Mouse (Mus musculus) midbrain, embryonic 12.5 days (tissue): ENCODE measurements around the gene Sgms1. TPM values are rescaled to one million over a fixed set of nuclear protein-coding genes. Genes with fewer than 3 reads are reported as not detected.

ENCODE experiments used
- ATAC-seq: fragments of 200-750 bp; cut with Nextera tagmentation; 2 replicates; pipeline ENCODE4 v1.8.0; 2017; ENCODE audit warnings: low read depth, moderate TSS enrichment, moderate library complexity; ENCODE audit not compliant: low FRiP score
- H3K27ac ChIP-seq: fragments of 300-500 bp; sonication (generic); replicated peaks from 2 replicates; pipeline ENCODE4 v1.5.1; 2016; ENCODE audit warnings: mild to moderate bottlenecking
- H3K27me3 ChIP-seq: fragments of 300-500 bp; sonication (generic); 2 replicates; pipeline ENCODE4 v1.6.1; 2016; ENCODE audit warnings: mild to moderate bottlenecking
- H3K36me3 ChIP-seq: fragments of 300-500 bp; sonication (generic); 2 replicates; pipeline ENCODE4 v1.6.1; 2016
- H3K4me1 ChIP-seq: fragments of 300-500 bp; sonication (generic); 2 replicates; pipeline ENCODE4 v1.6.1; 2016
- H3K4me2 ChIP-seq: fragments of 300-500 bp; sonication (generic); replicated peaks from 2 replicates; pipeline ENCODE4 v1.6.1; 2016; ENCODE audit warnings: mild to moderate bottlenecking, moderate library complexity
- H3K4me3 ChIP-seq: fragments of 300-500 bp; sonication (generic); 2 replicates; pipeline ENCODE4 v1.5.1; 2016; ENCODE audit warnings: mild to moderate bottlenecking
- H3K9ac ChIP-seq: fragments of 300-500 bp; sonication (generic); replicated peaks from 2 replicates; pipeline ENCODE4 v1.6.1; 2016; ENCODE audit warnings: mild to moderate bottlenecking, moderate library complexity
- H3K9me3 ChIP-seq: fragments of 300-500 bp; sonication (generic); 2 replicates; pipeline ENCODE4 v1.6.1; 2016; ENCODE audit warnings: mild to moderate bottlenecking
- WGBS: fragments of 180-500 bp; shearing (Covaris S2); methylation state at CpG from one replicate; pipeline ENCODE4 v1.1.7; 2016; 5-methylcytosine and 5-hydroxymethylcytosine counted together
- polyA plus RNA-seq: library from polyadenylated mRNA; unstranded; fragments of >200 nt; fragmentation: Nextera tagmentation; extraction: Ambion mirVana; gene quantifications from 2 replicates; pipeline ENCODE4 v1.2.1, GENCODE M21; 2016

Gene Sgms1
- polyA plus RNA-seq, 1 experiment from 2014 or later: 15.1 TPM

DNA sequence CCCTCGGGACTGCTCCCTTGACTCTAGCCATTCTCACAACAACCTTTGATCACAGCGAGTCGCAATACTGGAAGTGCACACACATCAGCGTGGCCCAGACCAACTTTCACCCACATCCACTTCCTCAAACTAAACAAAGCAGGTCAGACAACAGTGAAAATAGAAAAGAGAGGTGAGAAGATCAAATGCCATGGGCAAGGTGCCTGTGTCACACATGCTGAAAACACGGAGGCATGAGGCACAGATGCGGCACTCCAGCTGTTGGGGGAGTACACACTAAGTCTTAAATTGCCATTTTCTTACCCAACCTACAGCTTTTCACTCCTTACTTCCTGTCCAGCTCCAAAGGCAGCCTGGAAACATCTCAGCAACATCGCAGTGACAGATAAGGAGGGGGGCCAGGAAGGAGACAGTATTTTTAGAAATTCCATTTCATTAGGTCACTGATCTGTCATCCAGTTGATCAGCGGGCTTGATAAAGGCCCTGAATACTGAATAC, 202.9 kb downstream of the Sgms1 start:
- Histone ChIP-seq H3K4me1 (no peaks in the 10 kb centered on the region), H3K4me3 (no peak overlapping the region), H3K4me2 (no peak overlapping the region), H3K36me3 (no peaks in the 10 kb centered on the region), H3K9me3 (no peaks in the 10 kb centered on the region), H3K9ac (no peak overlapping the region), H3K27ac (no peak overlapping the region), H3K27me3 (no peaks in the 10 kb centered on the region)
- 85% methylated on average over 8 of the region's 8 CpGs for WGBS
- ATAC-seq: no peak

DNA sequence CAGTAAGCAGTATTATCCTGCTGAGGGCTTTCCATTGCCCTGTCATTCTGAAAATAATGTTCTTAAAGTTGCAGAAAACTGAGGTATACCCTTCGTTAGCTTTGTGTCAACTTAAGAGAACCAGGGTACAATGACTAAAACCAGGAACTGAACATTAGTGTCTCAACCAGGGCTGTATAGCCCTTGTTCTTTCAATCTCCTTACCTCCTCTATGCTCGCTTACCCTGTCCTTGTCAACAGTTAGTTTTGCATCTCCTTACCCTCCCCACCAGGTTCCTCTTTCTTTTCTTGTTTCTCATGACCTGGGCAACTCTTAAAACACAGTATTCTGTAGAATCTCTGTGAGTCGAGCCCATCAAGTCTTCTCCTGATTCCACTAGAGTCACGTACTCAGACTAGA, 206.5 kb downstream of the Sgms1 start:
- Histone ChIP-seq H3K4me3 (no peak overlapping the region), H3K27me3 (no peaks in the 10 kb centered on the region), H3K4me2 (no peak overlapping the region), H3K36me3 (no peaks in the 10 kb centered on the region), H3K4me1 (no peaks in the 10 kb centered on the region), H3K27ac (no peak overlapping the region), H3K9me3 (no peaks in the 10 kb centered on the region), H3K9ac (no peak overlapping the region)
- 90% methylated on average over 4 of the region's 4 CpGs for whole genome bisulfite sequencing
- ATAC-seq: no peak

DNA sequence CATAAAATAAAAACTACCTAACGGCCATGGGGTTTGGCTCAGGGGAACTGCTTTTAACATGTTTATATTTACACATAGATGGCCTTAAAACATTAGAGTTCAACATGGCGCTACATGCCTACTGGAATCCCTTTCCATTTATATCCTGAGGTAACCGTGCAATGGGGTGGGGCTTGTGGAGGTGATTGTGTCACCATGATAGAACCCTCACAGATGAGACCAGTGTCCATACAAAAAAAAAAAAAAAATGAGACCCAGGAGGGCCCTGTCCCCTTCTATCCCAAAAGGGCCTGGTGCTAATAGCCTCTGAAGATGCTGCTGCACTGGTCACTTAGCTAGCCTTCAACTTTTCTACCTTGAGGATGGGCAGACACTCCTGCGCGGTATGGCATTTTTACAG, 207.0 kb downstream of the Sgms1 start:
- H3K9me3 ChIP-seq: no peaks in the 10 kb centered on the region
- no peak for ATAC-seq
- no peaks in the 10 kb centered on the region for H3K27me3 ChIP-seq
- H3K9ac ChIP-seq: no peak overlapping the region
- no peaks in the 10 kb centered on the region for H3K4me1 ChIP-seq
- no peaks in the 10 kb centered on the region for H3K36me3 ChIP-seq
- WGBS: 93% methylated on average over 5 of the region's 5 CpGs
- H3K27ac ChIP-seq: no peak overlapping the region
- no peak overlapping the region for H3K4me3 ChIP-seq
- no peak overlapping the region for H3K4me2 ChIP-seq

DNA sequence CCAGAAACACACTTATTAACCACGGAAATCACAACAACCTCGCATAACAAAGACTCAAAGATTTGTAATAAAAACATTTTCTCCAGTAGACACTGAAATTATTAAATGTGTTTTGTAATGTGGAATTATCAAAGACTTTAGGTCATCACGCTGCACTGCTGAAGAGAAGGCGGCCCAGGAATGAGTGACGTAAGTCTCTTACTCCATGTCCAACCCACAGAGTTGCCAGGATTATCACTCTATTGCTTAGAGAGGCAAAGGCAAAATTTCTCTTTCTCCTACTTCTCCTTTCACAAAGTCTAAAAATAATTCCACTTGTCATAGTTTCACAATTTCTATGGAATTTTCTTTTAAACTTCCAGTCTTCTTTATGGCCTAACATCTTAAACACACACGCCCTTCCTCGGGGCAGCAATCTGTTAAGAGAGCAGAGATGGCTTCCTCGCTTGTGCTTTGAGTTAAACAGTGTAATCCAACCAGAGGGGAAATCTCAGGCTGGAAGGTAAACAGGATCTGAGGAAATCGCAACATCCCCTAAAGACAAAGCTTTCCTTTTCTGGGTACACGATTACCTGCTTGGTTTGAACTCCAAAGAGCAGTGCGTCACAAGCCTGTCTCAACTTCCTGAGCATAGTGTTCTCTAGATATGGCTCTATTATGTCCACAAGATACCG, 207.7 kb downstream of the Sgms1 start:
- Histone ChIP-seq H3K27me3 (no peaks in the 10 kb centered on the region), H3K4me1 (no peaks in the 10 kb centered on the region), H3K4me2 (no peak overlapping the region), H3K9me3 (no peaks in the 10 kb centered on the region), H3K9ac (no peak overlapping the region), H3K36me3 (no peaks in the 10 kb centered on the region), H3K27ac (no peak overlapping the region), H3K4me3 (no peak overlapping the region)
- no peak for ATAC-seq
- 87% methylated on average over 12 of the region's 12 CpGs for WGBS

DNA sequence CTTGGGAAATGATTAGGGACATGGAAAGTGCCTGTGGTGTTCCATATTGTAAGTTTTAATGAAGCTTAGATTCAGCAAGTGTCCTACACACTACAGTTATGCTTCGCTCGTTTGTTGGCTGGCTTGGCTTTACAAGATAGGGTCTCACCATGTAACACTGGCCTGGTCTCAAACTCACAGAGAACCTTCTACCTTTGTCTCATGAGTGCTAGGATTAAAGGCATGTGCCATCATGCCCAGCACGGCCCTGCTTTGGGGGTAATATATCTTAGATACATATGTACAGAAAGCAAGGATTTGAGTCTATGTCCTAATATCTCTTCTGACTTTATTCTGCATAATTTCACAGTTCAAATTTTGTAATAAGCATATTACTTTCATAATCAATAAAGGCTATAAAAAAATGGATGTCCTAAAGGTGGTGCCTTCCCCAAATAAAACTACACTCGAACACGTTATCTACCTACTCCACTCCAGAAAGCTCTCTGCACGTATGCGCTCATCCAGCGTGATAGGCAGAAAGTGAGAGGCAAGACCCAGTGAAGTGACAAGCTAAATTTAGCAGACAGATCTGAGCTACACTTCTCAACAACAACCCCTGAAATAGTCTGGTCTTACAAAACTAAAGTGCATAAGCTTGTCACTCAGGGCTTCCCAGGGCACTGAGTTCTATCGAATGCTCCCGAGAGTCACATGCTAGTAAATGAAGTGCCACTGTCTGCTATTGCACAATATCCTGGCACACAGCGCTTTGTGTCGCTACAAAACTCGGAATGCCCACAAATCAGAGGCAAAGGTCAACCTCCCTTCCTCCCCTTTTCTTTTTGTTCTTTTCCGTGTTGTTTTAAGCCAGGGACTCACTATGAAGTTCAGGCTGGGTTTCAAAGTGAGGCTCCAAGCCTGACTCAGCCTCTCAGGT, 208.5 kb downstream of the Sgms1 start:
- no peak for ATAC-seq
- Histone ChIP-seq H3K4me1 (no peaks in the 10 kb centered on the region), H3K4me3 (no peak overlapping the region), H3K27ac (no peak overlapping the region), H3K36me3 (no peaks in the 10 kb centered on the region), H3K9me3 (no peaks in the 10 kb centered on the region), H3K27me3 (no peaks in the 10 kb centered on the region), H3K9ac (no peak overlapping the region), H3K4me2 (no peak overlapping the region)
- 78% methylated on average over 14 of the region's 14 CpGs for WGBS

DNA sequence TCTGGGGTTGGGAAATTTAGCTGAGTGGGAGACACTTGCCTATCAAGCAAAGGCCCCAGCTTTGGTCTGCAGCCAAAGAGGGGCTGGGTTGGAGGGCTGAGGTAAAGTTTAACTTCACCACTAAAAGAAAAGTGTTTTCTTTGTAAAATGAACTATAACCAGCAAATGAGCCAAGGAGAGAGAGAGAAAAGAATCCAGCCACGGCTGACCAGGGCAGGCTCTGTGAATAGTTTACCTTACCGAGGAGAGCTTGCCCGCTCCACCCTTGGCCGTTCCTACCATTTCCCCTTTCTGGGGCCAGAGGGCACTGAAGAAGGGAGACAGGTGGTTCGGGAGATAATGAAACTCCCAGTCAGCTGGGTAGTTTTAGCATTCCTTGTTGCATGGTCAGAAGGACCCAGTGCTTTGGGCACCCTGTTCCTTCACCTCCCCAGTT, 209.5 kb downstream of the Sgms1 start:
- no peak for ATAC-seq
- Histone ChIP-seq H3K4me3 (no peak overlapping the region), H3K27me3 (no peaks in the 10 kb centered on the region), H3K36me3 (no peaks in the 10 kb centered on the region), H3K9me3 (no peaks in the 10 kb centered on the region), H3K27ac (no peak overlapping the region), H3K9ac (no peak overlapping the region), H3K4me2 (no peak overlapping the region), H3K4me1 (no peaks in the 10 kb centered on the region)
- 86% methylated on average over 5 of the region's 5 CpGs for WGBS

DNA sequence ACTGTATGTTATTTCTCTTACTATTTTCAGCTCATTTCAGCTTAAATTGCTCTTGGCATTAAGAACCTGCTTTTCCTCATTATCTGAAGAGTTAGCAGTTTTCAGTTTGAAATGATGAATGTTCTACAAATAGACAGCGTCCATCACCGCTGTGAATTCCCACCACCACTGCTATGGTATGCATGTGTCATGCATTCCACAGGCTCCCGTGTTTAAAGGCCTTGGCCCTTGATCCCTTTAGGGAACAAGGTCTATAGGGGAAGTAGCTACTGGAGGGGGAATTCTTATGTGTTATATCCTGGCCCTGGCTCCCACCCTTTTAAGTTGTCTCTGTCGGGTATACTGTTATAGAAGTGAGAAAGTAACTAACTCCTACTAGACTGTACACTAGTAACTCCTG, 210.0 kb downstream of the Sgms1 start:
- 75% methylated on average over 4 of the region's 4 CpGs for WGBS

DNA sequence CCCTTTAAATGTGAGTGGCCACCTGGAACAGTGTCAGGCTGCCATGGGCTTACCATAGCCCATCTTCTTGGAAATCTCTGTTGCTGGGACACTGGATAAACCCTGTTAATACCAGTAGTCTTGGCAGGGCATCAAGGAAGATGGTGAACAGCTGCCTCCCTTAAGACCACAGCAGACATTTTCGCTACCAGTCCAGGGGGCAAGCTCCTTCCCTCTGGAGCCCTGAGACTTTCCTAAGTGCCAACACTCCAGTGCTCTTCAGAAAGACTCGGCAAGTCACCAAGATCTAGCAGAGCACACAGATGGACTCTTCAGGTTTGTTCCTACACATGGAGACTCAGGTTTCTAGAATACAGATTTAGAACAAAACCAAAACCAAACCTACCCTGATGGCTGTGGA, 211.4 kb downstream of the Sgms1 start:
- Histone ChIP-seq H3K4me2 (no peak overlapping the region), H3K27ac (no peak overlapping the region), H3K4me3 (no peak overlapping the region), H3K27me3 (no peaks in the 10 kb centered on the region), H3K9me3 (no peaks in the 10 kb centered on the region), H3K36me3 (no peaks in the 10 kb centered on the region), H3K9ac (no peak overlapping the region), H3K4me1 (0 out of 2 replicates have a peak, but pooled peaks cover 6% of the 10 kb centered on the region)
- 92% methylated on average over 2 of the region's 2 CpGs for WGBS
- ATAC-seq: no peak

More for the DNA sequence above, 210.0 kb downstream of the Sgms1 start:
- no peak overlapping the region for H3K4me2 ChIP-seq
- ATAC-seq: no peak
- no peaks in the 10 kb centered on the region for H3K36me3 ChIP-seq
- H3K4me1 ChIP-seq: no peaks in the 10 kb centered on the region
- H3K4me3 ChIP-seq: no peak overlapping the region
- no peaks in the 10 kb centered on the region for H3K27me3 ChIP-seq
- H3K27ac ChIP-seq: no peak overlapping the region
- no peaks in the 10 kb centered on the region for H3K9me3 ChIP-seq
- no peak overlapping the region for H3K9ac ChIP-seq

DNA sequence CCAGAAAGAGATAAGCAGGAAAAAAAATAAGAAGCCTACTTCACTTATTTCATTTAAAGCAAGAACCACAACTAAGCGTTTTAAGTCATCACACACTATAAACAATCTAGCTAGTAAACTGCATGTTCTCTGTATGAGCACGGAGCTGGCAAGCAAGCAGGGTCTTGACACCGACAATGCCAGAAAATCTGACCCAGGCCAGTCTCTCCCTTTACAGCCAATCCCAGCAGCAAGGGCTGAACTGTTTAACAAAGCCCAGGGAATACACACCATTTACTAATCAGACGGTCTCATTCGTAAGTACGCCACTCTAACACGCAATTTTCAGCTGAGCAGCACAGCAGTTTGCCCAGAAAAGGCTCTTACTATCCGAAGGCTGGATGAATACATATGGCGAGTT, 213.1 kb downstream of the Sgms1 start:
- Histone ChIP-seq H3K4me1 (0 out of 2 replicates have a peak, but pooled peaks cover 6% of the 10 kb centered on the region), H3K9ac (no peak overlapping the region), H3K4me2 (no peak overlapping the region), H3K9me3 (no peaks in the 10 kb centered on the region), H3K4me3 (no peak overlapping the region), H3K36me3 (no peaks in the 10 kb centered on the region), H3K27ac (no peak overlapping the region), H3K27me3 (no peaks in the 10 kb centered on the region)
- 91% methylated on average over 9 of the region's 9 CpGs for WGBS
- no peak for ATAC-seq

DNA sequence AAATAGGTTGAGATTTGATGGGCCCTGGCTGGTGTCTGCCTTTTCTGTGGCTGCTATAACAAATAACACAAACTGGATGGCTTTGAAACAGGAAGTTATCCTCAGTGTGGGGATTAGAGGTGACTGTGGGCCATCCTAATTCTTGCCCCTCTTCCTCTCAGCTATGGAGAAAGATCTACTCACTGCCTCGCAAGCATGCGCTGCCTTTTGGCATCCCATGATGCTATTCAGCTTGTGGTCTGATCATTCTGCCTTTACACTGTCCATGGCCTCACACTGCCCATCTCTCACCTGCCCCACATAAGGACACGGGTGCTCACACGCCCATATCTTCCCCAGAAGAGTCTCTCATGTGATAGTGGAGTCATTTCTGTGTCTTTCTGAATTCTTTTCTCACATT, 213.5 kb downstream of the Sgms1 start:
- no peak for ATAC-seq
- 99% methylated on average over 4 of the region's 4 CpGs for WGBS
- Histone ChIP-seq H3K27me3 (no peaks in the 10 kb centered on the region), H3K27ac (no peak overlapping the region), H3K9ac (no peak overlapping the region), H3K4me2 (no peak overlapping the region), H3K4me1 (0 out of 2 replicates have a peak, but pooled peaks cover 6% of the 10 kb centered on the region), H3K9me3 (no peaks in the 10 kb centered on the region), H3K36me3 (no peaks in the 10 kb centered on the region), H3K4me3 (no peak overlapping the region)

DNA sequence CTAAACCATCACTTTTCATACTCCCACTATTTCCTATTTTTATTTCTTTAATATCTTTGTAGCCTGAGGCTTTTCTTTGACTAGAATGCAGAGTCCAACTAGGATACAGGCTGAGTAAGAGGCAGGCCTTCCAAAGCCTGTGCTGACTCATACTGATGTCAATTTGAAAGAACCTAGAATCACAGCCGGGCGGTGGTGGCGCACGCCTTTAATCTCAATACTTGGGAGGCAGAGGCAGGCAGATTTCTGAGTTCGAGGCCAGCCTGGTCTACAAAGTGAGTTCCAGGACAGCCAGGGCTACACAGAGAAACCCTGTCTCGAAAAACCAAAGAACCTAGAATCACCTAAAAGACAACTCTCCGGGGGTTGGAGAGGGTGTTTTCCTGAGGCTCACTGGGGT, 214.5 kb downstream of the Sgms1 start:
- Histone ChIP-seq H3K9me3 (no peaks in the 10 kb centered on the region), H3K27ac (no peak overlapping the region), H3K27me3 (no peaks in the 10 kb centered on the region), H3K36me3 (no peaks in the 10 kb centered on the region), H3K9ac (no peak overlapping the region), H3K4me2 (no peak overlapping the region), H3K4me1 (0 out of 2 replicates have a peak, but pooled peaks cover 6% of the 10 kb centered on the region), H3K4me3 (no peak overlapping the region)
- 94% methylated on average over 7 of the region's 7 CpGs for WGBS
- ATAC-seq: no peak

DNA sequence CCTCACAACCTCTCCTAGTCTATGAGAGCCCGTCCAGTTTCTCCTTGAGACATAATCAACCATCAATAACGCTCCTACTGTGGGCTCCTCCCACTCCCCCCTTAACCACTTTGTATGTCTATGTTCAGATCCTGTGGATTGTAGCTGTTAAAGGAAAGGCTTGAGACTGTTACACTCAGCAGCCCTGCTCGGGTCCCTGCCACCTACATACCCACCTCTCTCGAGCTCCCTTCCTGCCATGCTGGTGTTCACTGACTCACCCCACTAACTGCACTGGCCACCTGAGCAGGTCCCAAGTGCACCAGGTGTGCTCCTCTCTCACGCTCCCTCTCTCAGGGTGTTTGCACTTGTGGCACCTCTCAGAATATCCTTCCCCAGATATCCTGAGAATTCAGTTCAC, 215.0 kb downstream of the Sgms1 start:
- WGBS: 91% methylated on average over 5 of the region's 5 CpGs
- ATAC-seq: no peak

More for the DNA sequence above, 215.0 kb downstream of the Sgms1 start:
- no peak overlapping the region for H3K27ac ChIP-seq
- no peak overlapping the region for H3K4me2 ChIP-seq
- no peaks in the 10 kb centered on the region for H3K36me3 ChIP-seq
- 0 out of 2 replicates have a peak, but pooled peaks cover 6% of the 10 kb centered on the region for H3K4me1 ChIP-seq
- H3K27me3 ChIP-seq: no peaks in the 10 kb centered on the region
- H3K9ac ChIP-seq: no peak overlapping the region
- no peaks in the 10 kb centered on the region for H3K9me3 ChIP-seq
- no peak overlapping the region for H3K4me3 ChIP-seq
